Mouse (Mus musculus) effector memory CD4-positive, alpha-beta T cell, adult 5 months (primary cell): ENCODE data around the gene Clcc1. TPM values are rescaled to one million over a fixed set of nuclear protein-coding genes. Genes with fewer than 3 reads are reported as not detected.

Source experiments
- polyA plus RNA-seq: library from polyadenylated mRNA; unstranded; fragments of 100-300 nt; shearing (Covaris generic); gene quantifications from one replicate; pipeline ENCODE4 v1.2.1, GENCODE M21; 2017

Clcc1 gene
- polyA plus RNA-seq, result 38.4 TPM

DNA sequence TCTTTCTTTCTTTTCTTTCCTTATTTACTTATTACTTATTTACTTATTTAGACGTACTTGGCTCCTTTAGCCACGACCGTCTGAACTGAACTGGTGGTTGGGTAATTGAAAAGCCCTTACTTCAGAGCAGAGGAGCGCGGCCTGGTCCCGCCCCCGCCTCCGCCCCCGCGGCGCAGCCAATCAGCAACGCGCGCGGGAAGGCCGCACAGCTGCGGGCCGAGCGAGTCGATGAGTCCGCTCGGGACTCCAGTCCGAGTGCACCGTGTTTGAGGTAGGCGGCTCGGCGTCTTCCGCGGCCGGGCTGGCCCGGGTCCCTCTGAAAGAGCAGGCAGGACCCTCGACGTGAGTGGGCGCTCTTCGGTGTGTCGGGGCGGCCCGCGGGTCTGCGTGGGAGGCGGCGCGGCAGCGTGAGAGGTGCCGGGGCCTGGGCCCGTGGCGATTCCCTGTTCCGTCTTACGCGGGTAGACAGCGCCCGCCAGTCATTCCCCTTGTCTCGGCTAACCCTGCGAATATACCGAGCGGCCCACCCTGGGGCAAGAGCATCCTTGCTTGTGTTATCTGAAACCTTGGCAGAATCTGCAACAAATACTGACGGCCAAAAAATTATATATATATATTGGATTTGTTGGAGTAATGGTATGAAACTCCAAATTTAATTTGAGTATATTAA lies at the start of gene Clcc1:
Gene Clcc1 (plus strand): TSS at position 204 of the 670 bp plus-strand sequence.

DNA sequence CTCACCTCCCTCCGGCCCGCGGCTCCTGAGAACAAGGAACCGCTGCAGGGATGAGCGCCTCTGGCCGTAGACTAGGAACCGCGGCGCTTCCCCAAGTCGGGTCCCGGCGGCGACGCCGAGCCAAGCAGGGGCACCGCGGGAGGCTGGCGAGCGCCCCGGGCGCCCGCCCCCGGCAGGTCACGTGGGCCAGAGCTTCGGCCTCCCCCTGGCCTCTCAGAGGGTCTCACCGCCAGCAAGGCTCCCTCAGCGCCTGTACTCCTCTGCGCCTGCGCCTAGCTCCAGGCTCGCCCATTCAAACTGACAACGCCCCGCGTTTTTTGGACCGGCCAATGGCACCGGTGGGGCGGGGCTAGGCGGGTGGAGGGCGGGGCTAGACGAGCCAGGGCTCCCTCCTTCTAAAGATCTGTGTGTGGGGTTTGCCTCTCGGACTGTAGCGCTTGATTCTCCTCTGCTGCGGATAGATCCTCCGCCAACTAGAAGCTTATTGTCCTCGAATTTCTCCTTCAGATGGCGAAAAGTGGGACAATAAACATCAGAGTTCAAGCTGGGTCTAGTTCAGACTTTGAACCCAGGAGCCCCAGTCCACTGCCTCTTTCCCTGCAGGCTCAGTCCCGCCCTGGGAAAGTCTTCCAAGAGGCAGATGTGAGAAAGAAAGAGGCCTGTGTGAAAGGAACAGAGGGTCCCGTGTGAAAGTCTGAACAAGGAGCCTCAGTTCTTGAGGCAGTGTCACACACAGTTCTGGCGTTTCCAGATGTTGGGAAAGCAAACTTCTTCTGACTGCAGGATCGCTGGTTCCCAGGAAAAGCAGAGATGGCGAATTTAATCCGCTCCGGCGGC lies 68.5 kb downstream of the Clcc1 start, which contains the start of gene Gpsm2:
Gene Gpsm2 (minus strand): TSS at position 274 of the 837 bp plus-strand sequence.

Other genes starting within 250 kb of the Clcc1 start
- gene Celsr2, start 238.4 kb upstream of the Clcc1 start, polyA plus RNA-seq, result 0.51 TPM
- 119 TPM for gene Sars, start 208.7 kb upstream of the Clcc1 start, polyA plus RNA-seq
- not detected for gene 1700013F07Rik, start 119.8 kb upstream of the Clcc1 start, polyA plus RNA-seq
- 0.22 TPM for gene 5330417C22Rik, start 117.4 kb upstream of the Clcc1 start, polyA plus RNA-seq
- 49.6 TPM for gene Tmem167b, start 91.4 kb upstream of the Clcc1 start, polyA plus RNA-seq
- 31.5 TPM for gene Taf13, start 82.2 kb upstream of the Clcc1 start, polyA plus RNA-seq
- 22.0 TPM for gene Wdr47, start 62.6 kb upstream of the Clcc1 start, polyA plus RNA-seq
- gene Gpsm2, start 68.4 kb downstream of the Clcc1 start, polyA plus RNA-seq, result 7.1 TPM
- gene Aknad1, start 85.7 kb downstream of the Clcc1 start, polyA plus RNA-seq, result not detected
- 40.7 TPM for gene Stxbp3, start 186.6 kb downstream of the Clcc1 start, polyA plus RNA-seq
- 0.84 TPM for gene Fndc7, start 236.1 kb downstream of the Clcc1 start, polyA plus RNA-seq